In genomic region chr2:144164986-144165821, GRCm38 (mm10) we compare ENCODE assay signal across 8 mouse cellular contexts.
DNase-seq lines count a peak whose midpoint lies in the region; ATAC-seq and TF ChIP-seq lines count a peak whose summit lies in the region.

No protein-coding gene starts in this region.

- peak; percentile 83 for ATAC-seq in frontal cortex, adult (ENCODE audit: low TSS enrichment)
- ATAC-seq in lung, embryonic 15.5 days (ENCODE audit: borderline replicate concordance, extremely low read depth, low FRiP score, low TSS enrichment): peak; percentile 83
- peak; percentile 55 for ATAC-seq in neutrophil, adult 5-6 weeks (ENCODE audit: extremely low read depth, insufficient number of reproducible peaks, low FRiP score, poor library complexity, severe bottlenecking)

- DNase-seq in ES-E14 (ENCODE audit: low read depth, low spot score): peak; percentile 42
- peak; percentile 85 to 87 for DNase-seq in cerebellum, adult 2 months
- peak; percentile 85 for DNase-seq in heart, postnatal 4 days
- DNase-seq in layer of hippocampus, adult 9-11 months: peak; percentile 72
- DNase-seq in thymus, adult 18-20 months: peak; percentile 39 to 41

- no peaks in the 10 kb centered on the region for H3K36me3 ChIP-seq in ES-E14 (ENCODE audit: control insufficient read depth, insufficient read depth, low read length, poor library complexity, severe bottlenecking)
- H3K36me3 ChIP-seq in lung, embryonic 15.5 days: no peaks in the 10 kb centered on the region

- H3K4me1 ChIP-seq in ES-E14 (ENCODE audit: control insufficient read depth in 2 of 2, insufficient read depth in 2 of 2, low read length in 2 of 2, poor library complexity in 1 of 2): peaks cover 2 to 3% of the 10 kb centered on the region in 2 experiments; a peak in 2 of 4 replicates
- no peaks in the 10 kb centered on the region for H3K4me1 ChIP-seq in cerebellum, adult 2 months (ENCODE audit: control insufficient read depth, insufficient read depth, low read length)
- H3K4me1 ChIP-seq in lung, embryonic 15.5 days: peaks cover 28% of the 10 kb centered on the region

- TF ChIP-seq POLR2A in cerebellum, adult 2 months (IDR thresholded peaks at IDR 0.05; ENCODE audit: borderline replicate concordance, insufficient read depth, low read length): peak; percentile 56; the same call in 1 of the 2 replicates

- peak overlapping the region; percentile 58 to 73 for H3K4me3 ChIP-seq in ES-E14 (ENCODE audit: insufficient read depth in 1 of 2, low read depth in 1 of 2, low read length in 2 of 2, poor library complexity in 1 of 2, severe bottlenecking in 1 of 2)
- H3K4me3 ChIP-seq in cerebellum, adult 2 months (replicated peaks; ENCODE audit: insufficient read depth, low read depth, low read length): peak overlapping the region; percentile 68
- peak overlapping the region; percentile 57 for H3K4me3 ChIP-seq in lung, embryonic 15.5 days

- H3K9ac ChIP-seq in ES-E14 (ENCODE audit: insufficient read depth, low read depth, low read length, poor library complexity, severe bottlenecking): peak overlapping the region; percentile 42
- peak overlapping the region; percentile 61 for H3K9ac ChIP-seq in lung, embryonic 15.5 days

- no peaks in the 10 kb centered on the region for H3K27me3 ChIP-seq in cerebellum, adult 2 months (ENCODE audit: control insufficient read depth, insufficient read depth, low read length)
- no peaks in the 10 kb centered on the region for H3K27me3 ChIP-seq in lung, embryonic 15.5 days

- H3K27ac ChIP-seq in ES-E14 (ENCODE audit: insufficient read depth, low read depth, low read length, poor library complexity, severe bottlenecking): no peak overlapping the region
- H3K27ac ChIP-seq in cerebellum, adult 2 months (ENCODE audit: insufficient read depth, low read length): peak overlapping the region; percentile 76
- H3K27ac ChIP-seq in lung, embryonic 15.5 days: peak overlapping the region; percentile 96

- under 1% methylated on average over 37 of the region's 37 CpGs for WGBS in cerebellum, adult 2 months
- under 1% methylated on average over 37 of the region's 37 CpGs for WGBS in lung, embryonic 15.5 days

- no peak for TF ChIP-seq CTCF in cerebellum, adult 2 months (IDR thresholded peaks at IDR 0.05; ENCODE audit: borderline replicate concordance, insufficient read depth, low read depth, low read length)

- H3K4me2 ChIP-seq in lung, embryonic 15.5 days: peak overlapping the region; percentile 68

- H3K9me3 ChIP-seq in ES-E14 (ENCODE audit: control insufficient read depth, insufficient read depth, low read depth, low read length): no peaks in the 10 kb centered on the region
- H3K9me3 ChIP-seq in lung, embryonic 15.5 days: no peaks in the 10 kb centered on the region

- in situ Hi-C loops in ES-E14 (cut with MboI; ENCODE audit: low sequenced_read_pairs in 2 of 2, unreplicated experiment in 2 of 2): no loop called here

TF ChIP-seq in ES-E14, 5 proteins besides CTCF, POLR2A, EP300 and RAD21:
- TF ChIP-seq ZC3H11A (IDR thresholded peaks at IDR 0.05; ENCODE audit: borderline replicate concordance, low read depth, low read length) (no peak), CHD2 (IDR thresholded peaks at IDR 0.05; ENCODE audit: low read depth, low read length) (no peak), HCFC1 (IDR thresholded peaks at IDR 0.05; ENCODE audit: borderline replicate concordance, insufficient read depth, low read length) (no peak), MAFK (IDR thresholded peaks at IDR 0.05; ENCODE audit: insufficient read depth, low read depth, low read length) (no peak), ZNF384 (IDR thresholded peaks at IDR 0.05; ENCODE audit: low read depth, low read length) (no peak)
